Mouse (Mus musculus) neural tube, embryonic 12.5 days (tissue): ENCODE data around the gene Rprd2. TPM values are rescaled to one million over a fixed set of nuclear protein-coding genes. Genes with fewer than 3 reads are reported as not detected.

Experiments
- ATAC-seq: fragments of 200-750 bp; cut with Nextera tagmentation; 2 replicates; pipeline ENCODE4 v1.8.0; 2017; ENCODE audit warnings: low read depth, mild to moderate bottlenecking, moderate TSS enrichment, moderate library complexity; ENCODE audit not compliant: low FRiP score
- H3K27ac ChIP-seq: fragments of 300-500 bp; sonication (generic); 2 replicates; pipeline ENCODE4 v1.5.1; 2016
- H3K27me3 ChIP-seq: fragments of 300-500 bp; sonication (generic); replicated peaks from 2 replicates; pipeline ENCODE4 v1.6.1; 2016; ENCODE audit warnings: mild to moderate bottlenecking
- H3K36me3 ChIP-seq: fragments of 300-500 bp; sonication (generic); 2 replicates; pipeline ENCODE4 v1.6.1; 2016; ENCODE audit warnings: mild to moderate bottlenecking
- H3K4me1 ChIP-seq: fragments of 300-500 bp; sonication (generic); 2 replicates; pipeline ENCODE4 v1.6.1; 2016
- H3K4me2 ChIP-seq: fragments of 300-500 bp; sonication (generic); replicated peaks from 2 replicates; pipeline ENCODE4 v1.6.1; 2016; ENCODE audit warnings: mild to moderate bottlenecking
- H3K4me3 ChIP-seq: fragments of 300-500 bp; sonication (generic); 2 replicates; pipeline ENCODE4 v1.5.1; 2016
- H3K9ac ChIP-seq: fragments of 300-500 bp; sonication (generic); 2 replicates; pipeline ENCODE4 v1.6.1; 2016; ENCODE audit warnings: mild to moderate bottlenecking
- H3K9me3 ChIP-seq: fragments of 300-500 bp; sonication (generic); 2 replicates; pipeline ENCODE4 v1.6.1; 2016; ENCODE audit warnings: mild to moderate bottlenecking
- WGBS: fragments of 180-500 bp; shearing (Covaris S2); methylation state at CpG from one replicate; pipeline ENCODE4 v1.1.7; 2016; 5-methylcytosine and 5-hydroxymethylcytosine counted together
- polyA plus RNA-seq: library from polyadenylated mRNA; unstranded; fragments of >200 nt; fragmentation: Nextera tagmentation; extraction: Ambion mirVana; gene quantifications from 2 replicates; pipeline ENCODE4 v1.2.1, GENCODE M21; 2016

Gene Rprd2
- polyA plus RNA-seq, 1 experiment from 2014 or later: 26.2 TPM

DNA sequence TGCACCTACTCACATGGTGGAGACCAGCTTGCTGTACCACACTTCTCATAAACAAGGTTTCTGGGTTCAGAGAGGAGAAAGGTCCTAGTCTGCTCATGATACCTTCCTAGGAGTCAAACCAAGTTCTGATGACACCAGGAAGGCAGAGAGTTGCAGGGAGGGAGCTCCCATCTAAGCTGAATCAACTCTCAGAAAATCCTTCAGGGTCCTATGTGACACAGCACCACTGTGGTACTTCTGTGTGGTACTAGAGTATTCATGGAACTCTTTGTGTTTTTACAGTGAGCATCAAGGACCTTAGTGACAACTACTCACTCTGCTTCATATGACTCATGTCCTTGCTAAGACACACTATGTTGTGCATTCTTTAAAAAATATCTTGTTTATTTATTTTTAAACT lies 58.0 kb downstream of the Rprd2 start:
- Histone ChIP-seq H3K4me2 (no peak overlapping the region), H3K4me1 (no peaks in the 10 kb centered on the region), H3K9me3 (no peaks in the 10 kb centered on the region), H3K9ac (no peak overlapping the region), H3K27me3 (no peaks in the 10 kb centered on the region), H3K36me3 (peaks cover 32% of the 10 kb centered on the region), H3K4me3 (no peak overlapping the region), H3K27ac (no peak overlapping the region)
- ATAC-seq: no peak

DNA sequence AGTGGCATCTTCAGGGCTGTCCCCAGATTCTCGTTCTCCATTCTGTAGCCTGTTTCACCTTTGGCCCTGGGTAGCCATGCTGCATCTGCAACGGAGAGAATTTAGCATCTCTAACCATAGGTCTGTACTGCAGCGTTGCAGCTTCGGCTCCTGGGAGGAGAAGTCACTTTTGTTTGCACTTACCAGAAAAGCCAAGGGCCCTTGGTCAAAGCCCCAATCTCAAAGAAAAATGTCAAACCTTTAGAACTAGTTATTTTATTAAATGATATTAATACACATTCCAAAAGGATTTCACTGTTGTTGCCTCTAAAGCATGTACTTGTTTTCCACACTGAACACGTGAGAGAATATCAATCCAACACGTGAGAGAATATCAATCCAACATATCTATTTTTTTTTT lies 58.6 kb downstream of the Rprd2 start, which contains the start of gene Tars2:
Tars2 (minus strand) TSS at position 101 of the 400 bp plus-strand sequence.
- H3K4me3 ChIP-seq: no peak within 1 kb of the TSS
- H3K4me2 ChIP-seq: no peak within 1 kb of the TSS
- H3K9ac ChIP-seq: no peak within 1 kb of the TSS
- H3K9me3 ChIP-seq: no peaks in the 10 kb centered on the region
- H3K27ac ChIP-seq: no peak within 1 kb of the TSS
- no peaks in the 10 kb centered on the region for H3K27me3 ChIP-seq
- no peak for ATAC-seq
- peaks cover 26% of the 10 kb centered on the region for H3K36me3 ChIP-seq
- 0 out of 2 replicates have a peak, but pooled peaks cover 3% of the 10 kb centered on the region for H3K4me1 ChIP-seq
- WGBS: 90% methylated on average over 6 of the region's 6 CpGs

DNA sequence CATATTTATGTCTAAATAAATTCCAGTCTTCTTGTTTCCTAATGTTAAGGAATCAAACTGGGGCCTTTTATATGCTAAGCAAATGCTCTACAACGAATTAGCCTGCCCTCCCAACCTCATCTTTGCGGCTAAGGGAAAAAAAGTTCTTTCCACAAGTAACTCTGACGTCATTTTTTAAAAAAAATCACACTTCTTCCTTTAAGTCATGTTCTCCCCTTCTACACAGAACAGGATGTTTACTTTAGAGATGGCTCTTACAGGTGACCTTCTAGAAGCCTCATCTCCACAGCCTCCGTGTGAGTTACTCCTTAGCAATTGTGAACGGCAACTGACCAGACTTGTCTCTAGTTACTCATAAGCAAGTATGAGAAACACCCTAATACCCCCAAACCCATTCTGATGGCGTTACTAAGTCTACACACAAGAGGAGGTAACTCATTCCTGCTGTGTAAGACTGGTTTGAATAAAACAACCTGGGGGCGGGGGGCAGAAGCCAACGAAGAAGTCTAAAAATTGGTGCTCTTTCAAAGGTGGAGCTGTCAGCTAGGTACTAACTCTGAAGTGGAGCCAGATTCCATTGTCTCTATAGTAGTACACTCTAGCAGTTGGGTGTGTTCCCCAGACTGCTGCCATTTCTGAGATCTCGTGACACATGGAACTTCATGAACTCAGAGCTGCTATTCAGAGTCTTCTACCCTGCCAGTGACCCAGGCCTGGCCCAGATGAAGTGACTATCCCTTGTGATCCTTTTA lies 60.0 kb downstream of the Rprd2 start:
- Histone ChIP-seq H3K27ac (no peak overlapping the region), H3K9me3 (no peaks in the 10 kb centered on the region), H3K4me2 (no peak overlapping the region), H3K36me3 (peaks cover 12% of the 10 kb centered on the region), H3K9ac (no peak overlapping the region), H3K27me3 (no peaks in the 10 kb centered on the region), H3K4me3 (no peak overlapping the region), H3K4me1 (peaks cover 8% of the 10 kb centered on the region; the same call in 1 of the 2 replicates)
- WGBS: 59% methylated on average over 9 of the region's 9 CpGs
- no peak for ATAC-seq

DNA sequence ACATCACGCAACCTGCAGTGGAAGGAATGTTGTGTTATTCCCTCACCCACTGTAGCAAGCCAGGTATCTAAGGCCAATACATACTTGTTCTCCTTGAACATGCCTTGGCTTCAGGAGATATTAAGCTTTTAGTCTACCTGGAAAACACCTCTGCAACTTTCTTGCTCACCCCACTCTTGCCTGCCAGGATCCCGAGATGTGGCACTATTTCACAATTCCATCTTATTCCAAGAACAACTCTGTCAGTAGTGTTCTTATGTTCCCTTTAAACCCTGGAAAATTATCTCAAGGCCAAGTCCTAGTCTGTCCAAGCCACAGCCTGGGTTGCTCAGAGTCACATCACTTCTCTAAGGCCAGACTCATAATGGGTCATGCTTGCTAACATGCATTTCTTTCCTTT lies 61.9 kb downstream of the Rprd2 start:
- H3K9me3 ChIP-seq: no peaks in the 10 kb centered on the region
- no peak overlapping the region for H3K4me2 ChIP-seq
- H3K27ac ChIP-seq: no peak overlapping the region
- no peak overlapping the region for H3K9ac ChIP-seq
- 85% methylated on average over 2 of the region's 2 CpGs for WGBS
- peaks cover 8% of the 10 kb centered on the region; the same call in 1 of the 2 replicates for H3K36me3 ChIP-seq
- no peak for ATAC-seq
- H3K4me3 ChIP-seq: no peak overlapping the region
- H3K4me1 ChIP-seq: peaks cover 8% of the 10 kb centered on the region; the same call in 1 of the 2 replicates
- no peaks in the 10 kb centered on the region for H3K27me3 ChIP-seq

DNA sequence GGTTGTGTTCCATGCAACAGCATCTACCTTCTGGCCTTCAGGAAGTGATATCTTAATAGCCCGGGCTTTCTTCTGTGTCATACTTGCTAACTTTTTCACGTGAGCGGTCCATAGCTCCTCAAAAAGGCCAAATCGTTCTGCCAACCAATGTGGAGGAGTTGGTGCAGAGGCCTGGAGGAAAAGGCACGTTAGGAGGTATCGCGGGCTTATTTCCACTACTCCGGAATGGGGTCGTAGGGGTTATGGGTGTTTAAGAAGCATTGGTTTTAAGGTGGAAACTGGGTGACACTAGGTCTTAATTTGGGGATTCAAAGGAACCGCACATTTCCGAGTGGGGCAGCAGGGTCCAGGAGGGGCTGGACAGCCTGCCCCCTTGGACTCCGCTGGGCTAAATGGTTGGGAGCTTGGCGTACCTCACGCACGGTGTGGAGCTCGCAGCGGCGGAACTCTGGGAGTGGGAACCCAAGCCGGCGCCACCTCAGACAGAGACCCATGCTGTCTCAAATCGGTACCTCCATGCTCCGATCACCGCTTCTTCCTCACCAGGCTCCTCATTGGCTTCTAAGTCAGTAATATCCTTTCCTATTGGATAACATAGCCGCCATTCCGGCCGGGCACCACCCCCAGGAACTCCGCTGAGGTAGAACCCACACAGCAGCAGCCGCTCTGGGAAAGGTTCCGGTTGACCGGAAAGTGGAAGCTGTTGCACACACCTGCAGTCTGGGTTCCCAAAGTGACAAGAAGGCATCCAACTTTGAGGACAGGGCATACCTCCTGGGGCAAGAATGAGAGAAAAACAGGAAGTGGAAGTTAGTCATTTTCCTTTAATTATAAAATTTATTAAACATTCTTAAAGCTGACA lies 64.1 kb downstream of the Rprd2 start:
- H3K27ac ChIP-seq: no peak overlapping the region

DNA sequence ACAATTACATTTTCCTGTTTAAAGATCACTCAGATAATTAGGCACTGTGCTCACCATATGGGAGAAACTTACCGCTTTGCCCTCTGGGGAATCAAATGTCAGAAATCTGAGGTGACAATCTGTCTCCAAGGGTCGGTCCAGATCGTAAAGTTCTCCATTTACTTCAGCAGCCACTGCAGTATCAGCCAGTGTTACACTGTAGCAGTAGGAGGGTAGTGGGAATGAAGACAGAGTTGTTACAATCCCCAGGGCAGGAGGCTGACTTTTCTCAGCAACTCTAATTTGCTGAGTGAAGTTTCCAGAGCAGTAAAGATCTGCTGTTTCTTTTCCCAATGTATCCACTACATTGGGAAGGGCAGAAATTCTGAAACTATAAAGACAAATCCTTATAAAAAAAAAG lies 65.7 kb downstream of the Rprd2 start:
- 82% methylated on average over 3 of the region's 3 CpGs for WGBS
- H3K4me2 ChIP-seq: no peak overlapping the region
- no peak for ATAC-seq
- no peaks in the 10 kb centered on the region for H3K27me3 ChIP-seq
- peaks cover 44% of the 10 kb centered on the region for H3K36me3 ChIP-seq
- H3K4me3 ChIP-seq: no peak overlapping the region
- no peaks in the 10 kb centered on the region for H3K9me3 ChIP-seq
- H3K9ac ChIP-seq: no peak overlapping the region
- H3K27ac ChIP-seq: no peak overlapping the region
- H3K4me1 ChIP-seq: peaks cover 8% of the 10 kb centered on the region; the same call in 1 of the 2 replicates

More for the DNA sequence above, 64.1 kb downstream of the Rprd2 start:
- no peaks in the 10 kb centered on the region for H3K27me3 ChIP-seq
- H3K36me3 ChIP-seq: peaks cover 29% of the 10 kb centered on the region
- ATAC-seq: peak; percentile 97
- H3K9me3 ChIP-seq: no peaks in the 10 kb centered on the region
- H3K4me2 ChIP-seq: peak overlapping the region; percentile 78
- H3K9ac ChIP-seq: peak overlapping the region; percentile 69
- peaks cover 8% of the 10 kb centered on the region; the same call in 1 of the 2 replicates for H3K4me1 ChIP-seq
- under 1% methylated on average over 30 of the region's 30 CpGs for WGBS
- peak overlapping the region; percentile 76 for H3K4me3 ChIP-seq

DNA sequence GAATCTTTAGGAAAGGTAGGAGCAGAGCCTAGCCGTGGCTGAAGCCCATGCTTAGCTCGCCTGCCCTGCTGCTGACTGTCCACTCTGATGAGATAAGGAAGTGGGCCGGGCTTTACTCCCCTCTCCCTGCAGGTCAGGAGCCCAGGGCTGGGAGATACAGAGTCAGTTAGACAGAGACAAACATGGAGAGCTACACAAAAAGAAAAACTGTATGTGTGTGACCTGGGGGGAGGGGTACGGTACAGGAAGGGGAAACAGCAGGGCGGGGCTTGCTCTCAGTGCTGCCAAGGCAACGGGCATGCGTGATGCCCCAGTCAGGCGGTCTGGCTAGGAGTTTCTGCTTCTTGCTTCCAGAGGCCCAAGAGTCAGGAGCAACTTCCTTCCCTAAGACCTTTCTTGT lies 78.3 kb downstream of the Rprd2 start:
- 81% methylated on average over 8 of the region's 8 CpGs for WGBS
- Histone ChIP-seq H3K4me2 (no peak overlapping the region), H3K9me3 (no peaks in the 10 kb centered on the region), H3K27ac (no peak overlapping the region), H3K4me1 (no peaks in the 10 kb centered on the region), H3K36me3 (peaks cover 77% of the 10 kb centered on the region), H3K27me3 (no peaks in the 10 kb centered on the region), H3K9ac (no peak overlapping the region), H3K4me3 (no peak overlapping the region)
- ATAC-seq: no peak

DNA sequence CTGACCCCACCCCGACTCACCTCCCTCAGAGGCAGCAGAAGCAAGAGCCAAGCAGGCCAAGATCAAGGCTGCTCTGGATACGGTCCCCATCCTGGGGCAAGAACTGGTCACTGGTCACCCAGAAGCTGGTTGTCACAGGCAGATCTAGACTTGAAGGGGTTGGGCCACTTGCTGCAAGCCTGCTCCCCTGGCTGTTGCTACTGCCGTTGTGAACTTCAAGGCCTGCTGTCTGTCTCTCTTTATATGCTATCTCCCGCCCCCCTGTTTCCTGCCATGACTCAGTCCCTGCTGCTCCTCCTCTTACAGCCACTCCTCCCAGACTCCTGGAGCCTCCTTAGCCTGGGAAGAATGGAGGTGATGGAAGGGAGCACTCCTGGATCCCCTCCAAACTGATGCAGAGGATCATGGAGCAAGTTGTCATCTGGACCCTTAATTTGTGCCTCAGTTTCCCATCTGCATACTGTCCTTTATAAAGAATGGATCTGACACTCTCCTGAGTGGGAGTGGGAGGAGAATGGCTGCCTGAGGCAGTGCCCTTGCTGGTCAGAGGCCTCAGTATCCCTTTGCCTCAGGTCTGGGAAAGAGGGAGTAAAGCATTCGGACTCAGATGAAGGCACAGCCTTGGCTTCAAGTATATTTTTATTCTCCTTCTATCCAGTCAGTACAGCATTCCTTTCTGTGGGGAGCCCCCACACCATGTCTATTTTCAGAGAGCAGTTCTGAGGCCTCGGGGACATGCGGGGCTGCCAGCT lies 79.1 kb downstream of the Rprd2 start, which contains the start of gene Ecm1:
Ecm1 (minus strand) TSS at position 217 of the 752 bp plus-strand sequence.
- no peaks in the 10 kb centered on the region for H3K9me3 ChIP-seq
- no peak for ATAC-seq
- no peak within 1 kb of the TSS for H3K27ac ChIP-seq
- peaks cover 72% of the 10 kb centered on the region for H3K36me3 ChIP-seq
- H3K4me3 ChIP-seq: no peak within 1 kb of the TSS
- peak within 1 kb of the TSS; percentile 14; the same call in 1 of the 2 replicates for H3K4me2 ChIP-seq
- H3K9ac ChIP-seq: no peak within 1 kb of the TSS
- 85% methylated on average over 7 of the region's 7 CpGs for whole genome bisulfite sequencing
- no peaks in the 10 kb centered on the region for H3K27me3 ChIP-seq
- no peaks in the 10 kb centered on the region for H3K4me1 ChIP-seq

DNA sequence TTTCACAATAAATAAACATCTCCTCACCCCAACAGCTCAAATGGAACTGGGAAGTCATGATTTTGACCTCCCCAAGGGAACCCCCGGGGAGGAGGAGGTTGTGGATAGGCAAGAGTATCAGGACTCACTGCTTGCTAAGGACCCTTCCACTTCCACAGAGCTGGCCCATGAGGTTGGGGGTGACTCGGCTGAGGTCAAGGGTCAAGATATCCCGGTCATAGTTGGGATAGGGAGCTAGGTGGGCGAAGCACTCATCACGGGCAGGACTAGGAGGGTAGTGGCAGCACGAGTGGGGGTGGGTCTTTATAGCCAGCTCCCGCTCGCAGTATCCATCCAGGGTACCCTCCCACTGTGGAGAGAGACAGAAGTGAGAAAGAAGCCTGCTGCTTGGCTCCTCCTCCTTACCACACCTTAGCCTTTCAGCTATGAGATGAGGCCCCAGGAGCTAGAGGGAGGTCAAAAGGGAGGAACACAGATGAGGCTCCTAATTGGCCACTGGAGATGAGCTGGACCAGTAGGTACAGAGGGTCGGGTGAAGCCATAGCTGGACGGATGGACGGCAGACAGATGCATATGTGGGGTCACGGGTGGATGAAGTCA lies 83.5 kb downstream of the Rprd2 start:
- 85% methylated on average over 12 of the region's 12 CpGs for WGBS
- H3K9me3 ChIP-seq: no peaks in the 10 kb centered on the region
- no peak for ATAC-seq

DNA sequence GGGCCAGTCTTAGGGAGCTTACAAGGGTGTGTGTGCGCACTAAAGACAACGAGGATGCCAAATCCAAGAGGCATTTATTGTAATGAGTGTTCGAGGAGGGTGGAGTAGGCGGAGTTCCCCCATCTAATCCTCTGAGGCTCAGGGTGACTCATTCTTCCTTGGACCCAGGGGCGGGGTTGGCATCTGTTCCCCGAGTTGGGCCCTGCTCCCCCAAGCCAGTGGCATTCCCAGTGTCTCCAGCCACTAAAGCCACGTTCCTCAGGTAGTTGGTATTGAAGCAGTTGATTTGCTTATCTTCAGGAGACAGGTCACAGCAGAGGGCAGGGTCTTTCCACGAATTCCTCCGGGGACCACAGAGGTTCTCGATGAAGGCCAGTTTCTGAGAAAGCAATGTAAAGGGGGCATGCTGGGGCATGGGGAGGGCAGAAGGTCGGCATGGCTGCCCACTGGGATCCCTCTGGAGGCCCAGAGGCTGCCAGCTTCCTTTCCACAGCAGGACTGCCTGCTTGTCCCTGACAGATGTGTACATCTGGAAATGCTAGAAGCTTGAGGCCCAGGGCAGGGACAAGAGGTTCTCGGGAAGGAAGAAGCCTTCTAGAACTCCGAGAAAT lies 84.5 kb downstream of the Rprd2 start:
- H3K4me2 ChIP-seq: no peak overlapping the region
- 86% methylated on average over 13 of the region's 13 CpGs for WGBS
- no peaks in the 10 kb centered on the region for H3K9me3 ChIP-seq
- no peak overlapping the region for H3K9ac ChIP-seq
- no peak for ATAC-seq
- H3K4me1 ChIP-seq: no peaks in the 10 kb centered on the region
- no peak overlapping the region for H3K4me3 ChIP-seq
- H3K36me3 ChIP-seq: peaks cover 27% of the 10 kb centered on the region
- no peaks in the 10 kb centered on the region for H3K27me3 ChIP-seq
- H3K27ac ChIP-seq: no peak overlapping the region

More for the DNA sequence above, 83.5 kb downstream of the Rprd2 start:
- H3K4me3 ChIP-seq: no peak overlapping the region
- H3K4me2 ChIP-seq: no peak overlapping the region
- no peaks in the 10 kb centered on the region for H3K27me3 ChIP-seq
- H3K4me1 ChIP-seq: no peaks in the 10 kb centered on the region
- H3K27ac ChIP-seq: no peak overlapping the region
- peaks cover 37% of the 10 kb centered on the region for H3K36me3 ChIP-seq
- H3K9ac ChIP-seq: no peak overlapping the region

DNA sequence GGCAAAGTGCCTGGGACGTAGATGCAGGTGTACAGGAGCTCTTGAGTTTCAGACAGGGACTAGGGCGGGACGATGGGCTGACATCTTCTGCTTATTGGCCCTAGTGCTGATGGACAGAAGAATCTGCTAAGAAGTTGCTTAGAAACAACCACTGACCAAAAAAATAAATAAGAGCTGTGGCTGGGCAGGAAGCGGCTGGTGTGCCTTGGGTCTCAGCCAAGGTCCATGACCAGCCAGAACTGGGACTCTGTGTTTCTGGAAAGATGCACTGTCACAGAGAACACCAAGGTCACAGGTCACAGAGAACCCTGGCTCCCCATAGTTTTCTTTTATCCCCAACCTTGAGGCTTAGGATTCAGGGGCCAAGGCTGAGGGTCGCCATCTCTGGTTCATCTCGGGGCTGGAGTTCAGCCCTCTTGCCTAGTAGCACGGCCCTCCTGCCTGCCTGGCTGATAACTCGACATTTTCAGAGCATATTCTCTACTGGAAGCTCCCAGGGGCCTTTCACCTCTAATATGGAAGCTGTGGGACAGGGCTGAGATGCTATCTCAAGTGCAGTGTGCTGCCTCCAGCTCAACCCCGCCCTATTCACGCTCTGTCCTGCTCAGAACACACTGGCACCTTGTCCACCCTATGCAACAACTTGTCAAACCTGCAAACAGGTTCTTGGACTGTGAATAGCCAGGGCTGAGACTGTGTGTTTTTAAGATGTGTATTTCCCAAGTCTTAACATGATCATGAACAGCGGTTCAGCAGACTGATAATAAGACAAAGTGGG lies 85.7 kb downstream of the Rprd2 start:
- no peak overlapping the region for H3K27ac ChIP-seq
- H3K4me3 ChIP-seq: no peak overlapping the region
- H3K27me3 ChIP-seq: no peaks in the 10 kb centered on the region
- H3K9ac ChIP-seq: no peak overlapping the region
- no peak for ATAC-seq
- H3K4me1 ChIP-seq: no peaks in the 10 kb centered on the region
- peaks cover 25% of the 10 kb centered on the region for H3K36me3 ChIP-seq
- no peaks in the 10 kb centered on the region for H3K9me3 ChIP-seq
- H3K4me2 ChIP-seq: no peak overlapping the region
- 87% methylated on average over 11 of the region's 11 CpGs for WGBS
